Mouse (Mus musculus): Measurements from ENCODE around the gene Mpp3.

DNA sequence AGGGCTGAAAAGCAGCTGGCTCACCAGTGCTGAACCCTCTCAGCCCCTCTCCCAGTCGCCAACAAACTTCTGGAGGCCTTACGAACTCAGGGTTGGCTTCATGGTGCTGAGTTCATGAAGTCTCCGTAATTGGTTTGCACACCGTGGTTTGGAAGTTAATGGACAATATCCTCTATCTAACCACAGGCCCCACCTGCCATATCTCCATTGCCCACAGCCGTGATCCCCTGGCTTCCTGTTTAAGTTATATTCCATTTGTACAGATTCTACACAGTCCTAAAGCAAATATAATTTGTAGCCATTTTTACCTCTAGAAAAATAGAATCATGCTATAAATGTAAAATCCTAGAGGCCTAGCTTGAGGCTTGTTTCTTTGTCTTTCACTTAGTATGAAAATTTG lies 44.5 kb upstream of the Mpp3 start:
- TF ChIP-seq GATA1 (IDR thresholded peaks at IDR 0.05; ENCODE audit: low read length) (no peak), TAL1 (IDR thresholded peaks at IDR 0.05; ENCODE audit: low read length) (no peak)

All from erythroblast, embryonic 14.5 days (primary cell).